Mouse (Mus musculus) brain, embryonic 14.5 days (tissue): Measurements from ENCODE around the gene Bricd5.

ENCODE experiments used
- CTCF ChIP-seq: fragments of 200-500 bp; IDR thresholded peaks from 2 replicates; pipeline ENCODE4 v1.5.1; 2012; ENCODE audit warnings: inconsistent platforms, mild to moderate bottlenecking, moderate library complexity, borderline replicate concordance; ENCODE audit not compliant: insufficient read depth, insufficient read length; ENCODE audit errors: extremely low read depth
- POLR2A ChIP-seq: fragments of 200-500 bp; IDR thresholded peaks from 2 replicates; pipeline ENCODE4 v1.6.1; 2012; ENCODE audit warnings: mild to moderate bottlenecking, inconsistent platforms, borderline replicate concordance; ENCODE audit not compliant: poor library complexity, insufficient read depth, insufficient read length, severe bottlenecking; ENCODE audit errors: extremely low read depth

- TF ChIP-seq POLR2A, result no peak
- no peak for TF ChIP-seq CTCF
These were observed 46.8 kb downstream of the Bricd5 start for GRCm38 (mm10) chr17:24520450-24520849.
